17 mouse cellular contexts compared by ENCODE assay signal in genomic region chr2:158046186-158046585, GRCm38 (mm10).
"Had no signal": no experiment of that assay in that cellular context is flagged by ENCODE, and none has a peak within 500 bp of the region (broad histone marks: within the 10 kb centered on the region; RNA-seq: fewer than 3 reads in every experiment).

No protein-coding gene starts in this region.

- ATAC-seq: liver, postnatal 0 days had no signal

- H3K27me3 ChIP-seq: limb, embryonic 12.5 days; liver, embryonic 13.5 days; lung, embryonic 15.5 days; neural tube, embryonic 12.5 days; stomach, embryonic 15.5 days had no signal

- H3K4me3 ChIP-seq: limb, embryonic 12.5 days; liver, embryonic 13.5 days; lung, embryonic 15.5 days; neural tube, embryonic 12.5 days; stomach, embryonic 15.5 days had no signal

- H3K9me3 ChIP-seq: limb, embryonic 12.5 days; liver, embryonic 13.5 days; lung, embryonic 15.5 days; neural tube, embryonic 12.5 days; stomach, embryonic 15.5 days had no signal

- H3K9ac ChIP-seq: limb, embryonic 12.5 days; liver, embryonic 13.5 days; liver, postnatal 0 days; lung, embryonic 15.5 days; neural tube, embryonic 12.5 days; stomach, embryonic 15.5 days had no signal

- H3K4me2 ChIP-seq: limb, embryonic 12.5 days; liver, embryonic 13.5 days; lung, embryonic 15.5 days; neural tube, embryonic 12.5 days; stomach, embryonic 15.5 days had no signal

- DNase-seq: kidney, postnatal 36 days; layer of hippocampus, adult 9-11 months; layer of hippocampus, postnatal 36 days; liver; liver, embryonic 13.5 days; liver, postnatal 0 days; lung, postnatal 14 days; midbrain, embryonic 14.5 days; right cerebral cortex, postnatal 14 days; thymus, adult 2 months; thymus, postnatal 25 days had no signal

- H3K4me1 ChIP-seq: limb, embryonic 12.5 days; lung, embryonic 15.5 days; neural tube, embryonic 12.5 days; stomach, embryonic 15.5 days had no signal

- H3K27ac ChIP-seq: kidney, postnatal 0 days; limb, embryonic 12.5 days; liver, embryonic 13.5 days; lung, embryonic 15.5 days; macrophage; neural tube, embryonic 12.5 days; stomach, embryonic 15.5 days had no signal
